Mouse (Mus musculus): ENCODE data around the gene Insm1.

Insm1 gene

DNA sequence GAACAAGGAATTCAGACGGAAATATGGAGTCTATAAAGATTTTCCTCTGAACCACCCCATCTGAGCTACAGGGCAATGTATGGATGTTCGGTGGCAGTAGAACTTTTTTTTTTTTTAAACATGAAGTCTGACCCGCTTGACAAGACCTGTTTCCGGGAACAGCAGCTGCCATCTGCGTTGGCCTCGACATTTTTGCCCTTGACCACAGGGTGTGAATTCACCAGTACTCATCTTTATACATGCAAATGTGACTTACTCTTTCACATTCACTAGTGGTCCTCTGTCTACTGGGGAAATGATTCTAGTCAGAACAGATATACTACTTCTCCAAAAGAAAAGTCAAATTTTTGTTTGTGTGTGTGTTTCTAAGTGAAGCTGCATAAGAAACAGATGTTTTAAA, 4.1 kb downstream of the Insm1 start:
- no peak for DNase-seq

DNA sequence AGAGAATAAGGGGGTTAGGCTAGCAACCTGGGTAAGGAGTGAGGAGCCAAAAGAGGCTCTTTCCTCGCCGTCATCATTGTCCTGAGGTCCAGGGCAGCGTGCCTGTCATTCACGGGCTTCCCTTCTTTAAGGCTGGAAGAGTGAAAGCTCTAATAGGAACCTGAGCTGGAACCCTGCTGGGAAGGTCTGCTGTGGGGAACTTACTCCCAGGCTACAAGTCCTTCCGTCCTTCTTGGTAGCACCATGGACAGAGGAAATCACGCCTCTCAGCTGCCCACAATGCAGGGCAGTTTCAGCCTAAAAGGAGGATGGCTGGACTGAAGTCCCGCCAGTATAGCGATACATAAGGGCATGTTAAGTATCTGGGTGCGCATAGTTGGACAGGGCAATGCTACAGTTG, 4.8 kb downstream of the Insm1 start:
- peak; percentile 43 for DNase-seq

DNA sequence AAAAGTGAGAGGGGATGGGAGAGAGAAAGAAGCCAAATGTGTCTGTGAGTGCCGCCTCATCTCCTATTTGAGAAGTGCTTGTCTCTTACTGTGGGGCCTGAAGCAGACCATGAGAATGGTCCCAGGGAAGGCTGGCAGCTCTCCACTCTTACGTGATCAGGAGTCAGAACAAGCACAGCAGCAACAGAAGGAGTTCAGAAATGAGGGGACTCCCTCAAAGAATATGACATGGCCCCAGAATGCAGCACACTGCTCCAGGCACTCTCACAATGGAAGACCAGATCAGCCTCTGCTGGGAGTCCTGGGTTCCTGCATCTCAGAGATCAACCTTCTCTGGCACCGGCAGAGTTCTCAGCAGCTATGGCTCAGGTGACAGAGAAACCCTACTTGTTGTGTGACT, 5.9 kb downstream of the Insm1 start:
- DNase-seq, result no peak

DNA sequence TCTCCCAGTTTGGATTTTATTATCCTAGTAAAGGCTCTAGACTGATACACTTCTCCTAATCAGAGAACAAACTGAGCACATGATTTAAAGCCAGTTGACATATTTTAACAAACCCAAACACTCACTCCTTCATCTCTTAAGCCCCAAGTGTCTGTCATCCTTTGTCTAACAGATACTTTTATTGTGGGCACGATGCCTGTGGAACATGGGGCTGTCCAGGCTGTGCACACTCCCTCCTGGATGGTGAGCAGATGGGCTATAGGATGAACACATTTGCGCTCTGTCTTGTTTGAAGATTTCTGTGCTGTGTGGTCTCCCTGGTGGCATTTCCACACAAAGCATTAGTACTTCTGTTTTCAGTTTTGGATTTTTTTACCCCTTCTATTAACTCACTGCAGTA, 6.7 kb downstream of the Insm1 start:
- no peak for DNase-seq

DNA sequence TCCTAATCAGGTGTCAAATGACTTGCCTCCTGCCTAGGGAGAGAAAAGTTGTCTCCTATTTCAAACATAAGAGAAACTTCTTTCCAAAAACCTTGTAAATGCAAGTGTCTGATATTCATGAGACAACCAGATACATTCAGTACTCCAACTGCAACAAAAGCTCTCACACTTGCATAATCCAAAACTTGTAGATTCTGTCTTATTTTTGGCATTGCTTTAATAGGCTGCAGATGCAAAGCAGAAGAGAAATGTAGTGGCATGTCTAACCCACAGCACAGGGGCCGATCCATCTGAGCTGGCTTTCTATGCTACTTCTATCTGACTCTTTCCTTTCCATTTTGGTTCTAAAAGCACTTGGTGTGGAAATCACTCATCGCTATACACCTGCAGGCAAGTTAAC, 9.8 kb downstream of the Insm1 start:
- no peak for DNase-seq

DNA sequence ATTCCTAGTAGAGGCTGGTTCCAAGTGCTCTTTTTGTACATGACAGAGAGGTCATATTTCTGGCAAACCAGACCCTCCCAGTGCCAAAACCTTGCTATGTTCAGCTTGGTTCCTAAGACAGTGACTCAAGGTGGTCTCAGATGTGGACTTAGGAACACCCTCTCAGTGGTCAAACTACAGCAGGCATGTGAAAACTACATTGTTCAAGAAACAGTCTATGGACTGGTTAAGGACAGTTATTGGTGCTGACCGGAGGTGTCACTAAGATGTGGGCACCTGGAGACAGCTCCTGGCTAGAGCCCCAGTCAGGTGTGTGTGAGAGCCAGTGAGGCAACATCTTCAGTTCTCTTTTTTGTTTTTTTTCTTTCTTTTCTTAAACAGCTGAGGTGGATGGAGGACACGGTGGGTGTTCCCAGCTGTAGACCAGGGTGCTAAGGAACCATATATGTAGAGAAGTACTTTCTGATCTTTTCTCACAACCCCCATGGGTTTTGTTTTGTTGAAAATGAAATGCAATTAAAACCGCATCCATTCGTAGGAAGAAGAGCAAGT, 17.6 kb downstream of the Insm1 start:
- no peak for DNase-seq

DNA sequence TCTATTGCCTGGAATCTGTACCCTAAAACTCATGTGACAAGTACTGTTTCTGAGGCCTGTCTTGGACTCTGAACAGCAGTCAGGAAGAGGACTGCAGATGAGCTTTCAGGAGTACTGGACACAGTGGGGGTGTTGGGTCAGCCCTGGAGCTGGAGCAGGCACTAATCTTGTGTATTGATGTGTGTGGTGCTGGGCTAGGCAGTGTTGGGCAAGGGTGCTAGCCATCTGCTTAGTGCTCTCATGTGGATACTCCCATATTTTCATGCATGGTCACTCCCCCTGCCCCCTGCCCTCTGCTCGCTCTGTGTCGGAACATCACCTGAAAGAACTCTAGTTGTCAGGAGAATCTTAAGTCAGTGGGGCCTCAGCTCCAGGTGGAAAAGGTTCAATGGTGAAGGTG, 22.3 kb downstream of the Insm1 start:
- no peak for DNase-seq

DNA sequence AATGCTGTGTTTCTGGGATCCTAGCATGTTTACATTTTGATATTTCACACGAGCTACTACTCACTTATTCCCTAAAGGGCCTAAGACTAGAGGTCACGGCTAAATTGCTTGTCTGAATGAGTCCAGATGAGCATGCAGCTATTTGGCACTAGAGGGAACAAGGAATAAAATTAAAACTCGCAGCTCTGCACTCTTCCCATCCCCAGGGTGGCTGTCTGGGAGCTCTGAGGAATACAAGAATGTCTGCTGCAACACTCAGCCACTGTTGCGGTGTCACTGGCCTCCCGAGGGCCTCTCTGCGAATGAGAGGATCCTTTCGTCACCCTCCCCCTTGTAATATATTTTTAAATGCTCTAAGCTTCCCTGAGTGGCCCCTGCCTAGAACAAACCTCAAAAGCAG, 23.7 kb downstream of the Insm1 start:
- DNase-seq, result no peak

DNA sequence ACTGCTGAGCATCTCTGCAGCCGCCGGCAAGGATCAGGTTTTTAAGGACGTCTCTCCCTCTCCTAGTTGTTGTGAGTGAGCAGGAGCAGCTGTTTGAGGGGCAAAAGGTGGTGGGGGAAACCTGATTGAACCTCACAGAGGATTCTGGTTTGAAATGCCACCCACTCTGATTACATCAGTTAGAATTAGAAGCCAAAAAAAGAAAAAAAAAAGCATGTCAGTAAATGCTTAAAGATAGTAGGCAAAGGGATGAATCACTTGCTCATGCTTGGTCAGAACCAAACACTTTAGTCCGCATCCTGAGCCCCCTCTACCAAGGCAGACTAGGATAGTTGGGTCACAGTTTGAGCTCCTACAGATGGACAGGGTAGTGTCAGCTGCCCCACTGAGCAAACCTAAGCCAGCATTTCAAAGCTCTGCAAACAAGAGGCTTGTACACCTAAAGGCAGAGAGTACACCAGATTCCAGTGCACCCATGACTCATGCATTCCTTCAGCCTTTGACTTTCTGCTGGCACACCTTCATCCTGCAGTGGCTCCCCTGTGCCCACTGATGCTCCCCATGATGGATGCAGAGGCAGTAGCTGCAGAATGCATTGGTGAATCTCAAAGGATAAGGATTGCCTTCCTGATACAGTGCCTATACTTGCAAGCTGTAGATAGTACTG, 24.8 kb downstream of the Insm1 start:
- no peak for DNase-seq

DNA sequence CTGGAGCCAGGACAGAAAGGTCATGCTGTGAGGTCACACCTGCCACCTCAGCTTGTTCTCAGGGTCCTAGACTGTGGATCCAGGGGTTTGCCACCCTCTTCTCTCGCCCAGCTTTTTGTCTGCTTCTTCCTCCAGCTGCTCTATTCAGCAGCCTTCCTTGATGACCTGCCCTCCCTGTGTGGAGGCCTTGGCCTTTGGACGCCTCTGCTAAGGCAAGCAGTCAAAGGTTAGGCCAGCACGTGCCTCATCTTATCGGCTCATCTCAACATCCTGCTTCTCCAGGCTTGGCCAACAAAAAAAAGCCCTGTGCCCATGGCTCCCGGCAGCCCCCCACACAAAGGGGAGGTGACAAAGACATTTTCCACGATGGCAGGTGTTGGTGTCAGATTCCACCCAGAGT, 25.9 kb downstream of the Insm1 start:
- DNase-seq, result no peak

DNA sequence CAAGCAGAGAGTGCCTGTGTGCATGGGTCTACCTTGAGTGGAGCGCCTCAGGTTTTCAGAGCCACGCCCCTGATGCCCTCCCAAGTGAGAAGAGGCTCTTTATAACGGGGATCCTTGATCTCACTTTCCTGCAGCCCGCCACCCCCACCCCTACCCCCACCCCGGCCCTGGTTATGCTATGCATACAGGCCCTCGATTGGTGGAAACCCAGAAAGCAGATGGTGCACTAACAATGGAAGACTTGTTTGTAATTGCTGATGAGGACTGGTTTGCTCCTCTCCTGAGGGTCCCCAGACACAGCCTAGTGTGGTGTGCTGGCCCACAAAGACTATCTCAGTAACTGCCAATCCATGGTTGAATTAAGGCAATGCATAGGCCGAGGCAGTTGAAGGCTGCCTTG, 27.3 kb downstream of the Insm1 start:
- DNase-seq, result no peak

DNA sequence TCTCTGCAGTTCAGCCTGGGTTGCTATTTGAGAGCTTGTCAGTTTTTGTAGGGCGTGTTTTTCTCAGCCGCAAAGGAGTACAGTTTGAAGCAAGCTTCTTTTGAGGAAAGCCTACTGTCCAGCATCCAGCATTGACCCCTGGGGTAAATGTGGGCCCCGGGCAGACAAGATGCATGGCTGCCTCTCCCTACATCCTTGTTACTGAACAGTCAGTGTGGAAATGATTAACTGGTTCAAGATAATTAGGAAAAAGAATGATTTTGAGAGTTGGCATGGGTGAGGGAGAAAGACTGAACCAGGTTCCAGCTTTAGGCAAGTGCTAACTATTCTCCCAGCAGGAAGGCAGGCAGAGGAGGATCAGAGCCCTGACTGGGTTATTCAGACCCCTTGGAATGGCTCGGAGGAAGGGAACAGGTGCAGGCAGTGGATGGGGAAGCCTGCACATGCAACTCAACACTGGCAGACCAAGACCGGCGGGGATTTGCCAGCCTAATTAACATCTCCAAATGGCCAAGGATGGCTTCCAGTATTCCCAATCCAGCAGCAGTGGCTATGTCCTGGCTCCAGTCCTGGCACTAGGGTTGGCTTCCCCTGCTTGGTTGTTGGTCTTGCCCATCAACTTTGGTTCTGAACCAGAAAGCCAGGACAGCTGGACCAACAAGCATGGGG, 28.6 kb downstream of the Insm1 start:
- DNase-seq, result no peak

DNA sequence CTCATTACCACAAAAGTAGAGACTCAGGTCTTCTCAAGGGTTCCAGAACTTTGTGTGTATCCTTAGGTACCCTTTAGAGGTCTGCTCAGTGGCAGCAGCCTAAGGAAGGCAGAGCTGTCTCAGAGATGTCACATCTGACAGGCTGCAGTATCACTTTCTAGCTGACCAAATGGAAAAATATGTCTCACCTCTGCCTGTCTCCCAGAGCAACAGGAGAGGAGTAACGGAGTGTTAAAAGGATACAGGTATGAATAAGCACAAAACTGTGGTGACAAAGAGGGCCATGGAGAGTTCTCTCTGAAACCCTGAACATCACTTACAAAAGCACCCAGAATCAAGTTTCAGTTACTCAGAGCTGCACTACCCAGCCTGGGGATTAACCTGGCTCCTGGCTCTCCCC, 32.7 kb downstream of the Insm1 start:
- DNase-seq, result no peak

DNA sequence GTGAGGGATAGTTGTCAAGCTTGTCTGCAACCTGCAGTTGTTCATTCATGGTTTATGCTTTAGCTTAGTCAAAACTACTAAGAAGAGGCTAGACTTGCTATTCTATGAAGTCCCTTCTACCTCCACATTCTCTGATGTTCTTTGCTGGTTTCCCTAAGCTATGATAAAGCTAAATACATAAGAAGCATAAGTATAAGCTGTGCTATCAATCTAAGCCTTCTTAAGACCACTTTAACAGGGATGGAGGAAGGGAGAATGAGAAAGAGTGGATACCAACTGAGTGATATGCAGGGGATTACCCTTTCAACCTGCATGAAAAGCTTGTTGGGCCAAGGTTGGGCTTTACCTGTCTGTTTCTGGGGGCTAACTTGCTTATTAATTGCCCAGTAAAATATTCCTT, 33.9 kb downstream of the Insm1 start:
- DNase-seq, result no peak

DNA sequence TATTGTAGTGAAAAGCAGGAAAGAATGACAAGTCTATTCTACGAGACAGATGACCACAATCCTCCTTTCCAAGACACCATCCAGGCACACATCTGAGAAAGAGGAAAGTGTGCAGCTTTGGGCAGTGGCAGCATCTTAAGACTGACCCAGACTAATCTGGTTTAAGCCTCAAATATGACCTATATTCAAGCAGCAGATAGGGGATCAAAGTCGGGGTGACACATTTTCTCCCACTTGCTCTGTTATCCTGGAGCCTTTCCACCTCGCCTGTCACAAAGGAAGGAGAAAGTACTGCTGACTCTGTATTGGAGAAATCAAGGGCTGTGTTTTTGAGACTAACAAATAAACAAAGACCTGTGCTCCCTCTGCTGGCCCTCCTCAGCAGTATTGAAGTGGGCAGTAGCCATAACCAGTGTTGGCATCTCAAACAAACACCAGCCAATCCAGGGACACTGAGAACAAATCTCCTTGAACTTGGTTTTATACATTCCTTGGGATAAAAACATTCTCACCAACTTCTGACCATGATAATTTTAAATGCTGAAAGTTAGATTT, 34.7 kb downstream of the Insm1 start:
- no peak for DNase-seq

DNA sequence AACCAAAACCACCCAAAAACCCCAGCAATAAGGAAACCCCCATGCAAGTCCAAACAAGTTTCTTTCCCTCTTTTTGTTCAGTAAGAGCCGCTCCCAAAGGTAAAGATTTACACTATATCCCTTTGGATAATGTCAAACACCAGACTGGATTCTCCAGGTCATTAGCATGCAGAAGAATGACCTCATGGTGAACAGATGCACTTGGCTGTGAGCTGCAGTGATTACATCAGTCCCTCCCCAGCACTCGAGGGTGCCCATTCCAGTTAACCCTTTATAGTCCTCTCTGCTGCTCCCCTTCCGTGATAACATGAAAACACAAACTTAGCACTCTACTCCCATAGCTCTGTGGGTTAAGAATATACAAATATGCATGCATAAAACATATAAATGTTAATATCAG, 35.3 kb downstream of the Insm1 start:
- DNase-seq, result no peak

DNA sequence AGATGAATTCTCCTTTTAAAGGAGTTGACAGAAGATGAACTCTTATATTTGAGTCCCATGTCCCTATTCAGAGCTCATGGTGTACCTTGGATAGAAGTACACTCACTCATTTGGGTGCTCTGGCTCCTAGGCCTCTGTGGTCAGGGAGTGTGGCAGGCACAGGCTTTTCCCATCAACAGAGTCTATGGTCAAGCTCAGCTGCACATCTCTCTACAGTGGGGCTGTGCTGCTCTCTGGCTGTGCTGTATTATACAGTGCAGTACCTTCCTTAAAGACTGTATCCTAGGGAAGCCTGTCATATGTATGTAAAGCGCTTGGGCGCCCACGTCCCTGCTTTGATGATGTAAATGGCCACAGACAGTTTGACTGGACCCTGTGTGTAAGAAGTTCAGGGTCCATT, 35.9 kb downstream of the Insm1 start:
- DNase-seq, result no peak

DNA sequence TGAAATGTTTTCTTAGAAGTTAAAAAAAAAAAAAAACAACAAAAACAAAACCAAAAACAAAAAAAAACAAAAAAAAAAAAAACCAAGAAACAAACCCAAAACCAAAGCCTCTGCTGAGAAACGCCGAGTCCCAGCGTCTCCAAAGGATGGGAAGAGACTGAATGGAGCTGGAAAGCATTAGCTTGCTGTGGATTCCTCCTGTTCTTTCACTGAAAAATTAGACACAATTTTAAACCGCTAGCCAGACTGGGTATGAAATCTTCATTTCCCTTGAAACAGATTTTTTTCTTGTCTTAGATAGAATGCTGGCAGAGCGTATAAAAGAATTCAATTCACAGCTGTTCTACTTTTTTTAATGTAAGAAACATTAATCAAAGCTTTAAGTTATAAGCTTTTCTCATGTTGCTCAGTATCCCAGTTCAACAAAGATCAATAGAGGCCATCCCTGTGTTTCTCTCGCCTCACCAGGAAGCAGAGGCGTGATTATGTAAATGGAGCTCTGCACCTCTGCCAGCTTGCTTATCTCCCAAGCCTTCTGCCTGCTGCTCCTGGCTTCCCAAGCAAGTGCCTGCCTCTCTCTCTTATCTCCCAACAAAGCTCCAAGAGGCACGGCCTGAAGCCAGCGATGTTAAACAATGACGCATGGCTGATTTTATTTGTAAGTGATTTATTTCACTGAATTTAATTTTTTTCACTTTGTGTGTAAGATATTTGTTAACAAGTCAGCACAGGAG, 37.2 kb downstream of the Insm1 start:
- no peak for DNase-seq

DNA sequence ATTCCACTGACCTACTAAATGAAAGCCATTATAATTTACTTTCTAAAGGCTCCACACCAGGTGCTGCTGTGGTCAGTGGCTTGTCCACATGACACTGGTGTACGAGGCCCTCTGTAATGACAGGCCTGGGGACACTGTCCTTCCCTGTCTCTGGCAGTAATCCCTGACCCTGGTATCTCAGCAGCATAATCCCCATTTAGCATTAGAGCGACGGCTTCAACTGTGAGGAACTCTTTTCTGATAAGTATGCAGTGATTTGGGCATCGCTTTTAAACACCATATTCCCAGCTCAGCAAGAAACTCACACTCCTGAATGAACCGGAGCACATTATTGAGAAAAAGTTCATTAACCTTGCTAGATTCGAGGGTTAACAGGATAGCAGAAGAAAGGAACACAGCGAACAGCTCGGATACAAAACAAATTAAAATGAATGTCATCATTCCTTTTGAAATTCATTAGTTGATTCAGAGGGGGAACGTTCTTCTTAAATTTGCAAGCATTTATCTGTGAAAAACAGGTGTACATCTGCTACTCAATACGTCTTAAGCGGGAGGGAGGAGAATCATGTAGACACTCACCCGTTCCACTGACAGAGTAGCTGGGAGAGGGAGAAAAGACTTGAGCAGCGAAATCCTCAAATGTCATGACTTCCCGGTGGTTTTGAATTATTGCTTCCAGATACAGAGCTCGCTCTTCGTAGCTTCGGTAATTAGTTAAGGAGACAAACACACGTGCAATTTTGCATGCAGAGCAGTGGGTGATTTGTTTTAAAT, 38.3 kb downstream of the Insm1 start:
- DNase-seq, result no peak

DNA sequence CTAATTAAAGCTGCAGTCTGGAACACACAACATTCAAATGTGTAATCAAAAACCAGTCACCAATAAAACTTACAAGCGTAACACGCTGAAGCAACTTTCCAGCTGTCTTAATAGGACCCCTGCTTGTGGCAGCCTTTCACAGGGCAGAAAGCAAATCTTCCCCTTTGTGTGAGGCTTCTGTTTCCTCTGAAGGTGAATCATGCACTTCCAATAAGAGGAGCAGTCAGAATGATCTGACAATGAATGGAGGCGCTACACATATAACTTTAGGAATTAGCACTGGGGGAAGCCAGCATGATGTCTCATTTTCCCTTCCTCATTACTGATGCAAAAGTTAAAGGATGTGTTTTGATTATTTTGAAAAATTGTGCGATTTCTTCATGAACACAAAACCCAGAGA, 39.4 kb downstream of the Insm1 start:
- DNase-seq, result no peak

DNA sequence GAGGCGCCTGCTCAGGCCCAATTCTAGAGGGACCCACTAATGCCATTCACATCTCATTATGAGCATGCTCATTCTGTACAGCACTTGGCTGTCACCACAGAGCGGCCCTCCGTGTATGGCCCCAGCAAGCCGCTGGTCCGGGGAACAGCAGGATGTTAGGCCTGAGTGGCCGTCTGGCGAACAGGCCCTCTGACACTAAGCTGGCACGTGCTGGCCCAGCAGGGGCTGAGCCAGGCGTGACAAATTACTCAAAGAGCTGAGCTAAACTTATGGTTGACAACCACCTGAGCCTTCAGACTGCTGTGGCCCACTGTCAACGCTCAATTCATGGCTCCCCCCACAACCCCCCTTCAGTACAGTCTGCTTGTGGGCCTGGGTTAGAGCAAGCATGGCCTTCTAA, 40.5 kb downstream of the Insm1 start:
- no peak for DNase-seq

DNA sequence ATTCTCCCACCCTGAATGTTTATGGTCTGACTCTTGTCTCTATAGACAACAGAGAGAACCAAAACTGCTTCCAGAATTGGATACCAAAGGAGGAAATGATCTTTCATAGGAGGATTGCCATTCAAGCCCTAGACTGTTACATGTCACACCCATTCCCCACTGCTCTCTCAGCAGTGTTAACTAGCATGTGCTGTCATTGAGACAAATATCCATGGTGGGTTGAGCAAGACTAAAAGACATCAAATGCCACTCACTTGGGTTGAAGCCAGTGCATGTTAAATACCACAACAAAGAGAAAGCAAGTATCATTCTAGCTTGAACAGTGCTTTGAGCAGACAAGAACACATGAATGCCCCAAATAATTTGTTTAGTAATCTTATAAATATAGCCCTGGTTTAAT, 41.2 kb downstream of the Insm1 start:
- no peak for DNase-seq

DNA sequence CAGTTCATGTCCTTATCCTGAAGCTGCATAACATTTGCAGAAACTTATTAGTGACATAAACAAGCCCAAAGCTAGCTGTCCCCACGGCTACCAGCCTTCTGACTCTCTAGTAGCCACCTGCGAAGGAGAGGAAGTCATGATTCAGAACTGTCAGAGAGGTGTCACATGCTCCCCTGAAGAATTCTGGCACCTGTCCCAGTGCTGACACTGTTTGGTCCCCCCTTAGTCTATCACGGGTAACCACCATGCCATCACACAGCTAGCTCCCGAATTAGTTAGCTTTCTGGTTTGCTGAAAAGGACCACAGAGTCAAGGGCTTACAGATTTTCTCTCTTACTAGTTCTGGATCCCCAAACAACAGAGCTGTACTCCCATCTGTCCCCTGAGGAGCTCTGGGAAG, 43.3 kb downstream of the Insm1 start:
- no peak for DNase-seq
